Mouse (Mus musculus): ENCODE measurements around the gene Steap3.

GRCm38 (mm10) chr1:120197189-120197588 is 75.3 kb downstream of the Steap3 start:
- TF ChIP-seq CTCF (IDR thresholded peaks at IDR 0.05; ENCODE audit: low read depth): peak; percentile 90
- no peak for TF ChIP-seq EP300 (IDR thresholded peaks at IDR 0.05; ENCODE audit: low read depth)
